Mouse (Mus musculus) CH12.LX (cell line): ENCODE data around the gene Fads1.

Experiments
- CTCF ChIP-seq, 2 experiments: IDR thresholded peaks in 1 of 2; conservative IDR thresholded peaks in 1 of 2; 2 replicates each; pipeline ENCODE4 v1.5.1; 2011 to 2012; ENCODE audit warnings: low read depth in 2 of 2, low read length in 2 of 2, improper control_type of control experiment in 1 of 2, inconsistent platforms in 1 of 2, mild to moderate bottlenecking in 1 of 2, moderate library complexity in 1 of 2
- ELF1 ChIP-seq: IDR thresholded peaks from 2 replicates; pipeline ENCODE4 v1.6.1; 2014; ENCODE audit warnings: low read depth, mild to moderate bottlenecking, inconsistent platforms, low read length, improper control_type of control experiment
- EP300 ChIP-seq: IDR thresholded peaks from 2 replicates; pipeline ENCODE4 v1.6.1; 2011; ENCODE audit warnings: low read length, improper control_type of control experiment
- JUND ChIP-seq: conservative IDR thresholded peaks from 2 replicates; pipeline ENCODE4 v1.6.1; 2011; ENCODE audit warnings: low read depth, low read length, improper control_type of control experiment
- MAFK ChIP-seq: IDR thresholded peaks from 2 replicates; pipeline ENCODE4 v1.6.1; 2011; ENCODE audit warnings: low read length, improper control_type of control experiment; ENCODE audit not compliant: insufficient replicate concordance
- MAX ChIP-seq: IDR thresholded peaks from 2 replicates; pipeline ENCODE4 v1.6.1; 2011; ENCODE audit warnings: low read length, improper control_type of control experiment
- POLR2A ChIP-seq: IDR thresholded peaks from 2 replicates; pipeline ENCODE4 v1.6.1; 2011; ENCODE audit warnings: low read depth, mild to moderate bottlenecking, improper control_type of control experiment, low read length
- SMC3 ChIP-seq: IDR thresholded peaks from 2 replicates; pipeline ENCODE4 v1.6.1; 2011; ENCODE audit warnings: low read depth, low read length, improper control_type of control experiment
- TCF12 ChIP-seq: IDR thresholded peaks from 2 replicates; pipeline ENCODE4 v1.6.1; 2014; ENCODE audit warnings: low read depth, mild to moderate bottlenecking, inconsistent platforms, low read length, improper control_type of control experiment
- USF2 ChIP-seq: conservative IDR thresholded peaks from 2 replicates; pipeline ENCODE4 v1.6.1; 2011; ENCODE audit warnings: low read depth, low read length, improper control_type of control experiment

GRCm38 (mm10) chr19:10198723-10199122 lies 16.0 kb downstream of the Fads1 start:
- TF ChIP-seq TCF12 (no peak), EP300 (no peak), MAFK (no peak), CTCF (conservative IDR thresholded peaks at IDR 0.05 in 1 of 2, IDR thresholded peaks at IDR 0.05 in 1 of 2; ENCODE audit: low read depth in 2 of 2, low read length in 2 of 2) (peak; percentile 71 to 89), ELF1 (no peak), SMC3 (peak; percentile 69), JUND (no peak), USF2 (no peak), POLR2A (no peak), MAX (no peak)
